Mouse (Mus musculus) embryonic fibroblast, embryonic 13.5 days (primary cell): ENCODE results near the gene Anks4b. TPM values are rescaled to one million over a fixed set of nuclear protein-coding genes. Genes with fewer than 3 reads are reported as not detected.

Experiments
- H3K27ac ChIP-seq: 2 replicates; pipeline ENCODE4 v1.5.1; 2012; ENCODE audit warnings: low read length, control low read depth, inconsistent platforms; ENCODE audit not compliant: insufficient read depth
- H3K4me1 ChIP-seq: 2 replicates; pipeline ENCODE4 v1.6.1; 2011; ENCODE audit warnings: low read length; ENCODE audit not compliant: control insufficient read depth, insufficient read depth
- H3K4me3 ChIP-seq: 2 replicates; pipeline ENCODE4 v1.5.1; 2011; ENCODE audit warnings: mild to moderate bottlenecking, control low read depth, low read length; ENCODE audit not compliant: insufficient read depth
- CTCF ChIP-seq: IDR thresholded peaks from 2 replicates; pipeline ENCODE4 v1.5.1; 2011; ENCODE audit warnings: mild to moderate bottlenecking, control low read depth, low read length, moderate library complexity, borderline replicate concordance; ENCODE audit not compliant: insufficient read depth
- POLR2A ChIP-seq: IDR thresholded peaks from 2 replicates; pipeline ENCODE4 v1.6.1; 2011; ENCODE audit warnings: low read depth, mild to moderate bottlenecking, control low read depth, low read length, moderate library complexity
- polyA plus RNA-seq: library from polyadenylated mRNA; stranded (reverse); fragments of >200 nt; gene quantifications from 2 replicates; pipeline ENCODE4 v1.2.4, GENCODE M21; 2011; ENCODE audit warnings: low read depth; ENCODE audit not compliant: missing spikeins, insufficient read length

The Anks4b gene
- polyA plus RNA-seq, 1 experiment: not detected

GRCm38 (mm10) chr7:120182891-120183290 lies 9.2 kb downstream of the Anks4b start:
- no peak overlapping the region for H3K4me3 ChIP-seq
- TF ChIP-seq CTCF (no peak), POLR2A (no peak)
- H3K4me1 ChIP-seq: no peaks in the 10 kb centered on the region
- no peak overlapping the region for H3K27ac ChIP-seq

DNA sequence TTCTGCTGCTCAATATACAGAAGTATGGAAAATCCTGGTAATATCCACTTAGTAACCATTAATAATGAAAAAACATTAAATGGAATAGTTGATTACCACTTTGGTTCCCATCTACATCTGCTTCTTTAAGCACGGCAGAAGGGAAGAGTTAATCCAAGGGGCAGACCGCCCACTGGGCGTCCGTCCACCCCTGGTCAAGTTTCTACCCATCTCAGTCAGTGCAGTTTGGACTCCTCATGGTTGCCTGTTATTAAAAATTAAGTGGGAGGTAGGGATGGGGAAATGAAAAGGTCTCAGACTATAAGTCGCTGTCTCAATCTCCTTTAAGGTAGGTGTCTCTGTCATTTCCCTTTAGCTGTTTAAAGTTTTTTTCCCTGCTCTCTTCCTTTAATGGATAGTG lies 15.3 kb downstream of the Anks4b start:
- Histone ChIP-seq H3K4me1 (peaks cover 3% of the 10 kb centered on the region; the same call in 1 of the 2 replicates), H3K4me3 (no peak overlapping the region), H3K27ac (no peak overlapping the region)
- TF ChIP-seq POLR2A (no peak), CTCF (no peak)

- Histone ChIP-seq H3K4me1 (peaks cover 3% of the 10 kb centered on the region; the same call in 1 of the 2 replicates), H3K4me3 (no peak overlapping the region), H3K27ac (no peak overlapping the region)
- TF ChIP-seq CTCF (no peak), POLR2A (no peak)
Measured at GRCm38 (mm10) chr7:120189369-120190149, 15.9 kb downstream of the Anks4b start.

DNA sequence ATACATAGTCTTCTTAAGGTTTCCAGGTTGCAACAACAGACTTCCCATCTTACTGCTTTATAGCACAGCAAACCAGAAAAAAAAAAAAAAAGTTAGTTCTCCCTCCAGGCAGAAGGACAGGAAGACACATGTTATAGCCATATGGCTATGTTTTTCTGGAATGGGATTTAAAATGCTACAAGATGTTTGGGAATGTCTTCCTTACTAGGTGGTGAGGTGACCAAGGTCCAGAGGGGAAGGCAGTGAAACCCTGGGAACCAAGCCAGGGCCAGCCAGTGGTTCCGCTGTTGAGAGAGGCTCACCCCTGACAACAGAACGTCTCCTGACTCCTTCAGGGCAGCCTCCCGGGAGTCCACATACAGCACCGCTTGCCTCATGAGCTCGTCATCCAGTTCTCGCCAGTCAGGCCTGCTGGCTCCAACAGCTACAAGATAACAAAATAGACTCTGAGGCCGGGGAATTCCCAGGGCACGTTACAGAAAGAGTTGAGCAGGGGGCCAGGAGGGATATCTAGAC lies 16.6 kb downstream of the Anks4b start:
- Histone ChIP-seq H3K4me1 (peaks cover 3% of the 10 kb centered on the region; the same call in 1 of the 2 replicates), H3K4me3 (no peak overlapping the region)

GRCm38 (mm10) chr7:120192207-120192606 lies 18.5 kb downstream of the Anks4b start:
- Histone ChIP-seq H3K27ac (no peak overlapping the region), H3K4me1 (peaks cover 3% of the 10 kb centered on the region; the same call in 1 of the 2 replicates), H3K4me3 (no peak overlapping the region)
- TF ChIP-seq CTCF (no peak), POLR2A (no peak)

More for the DNA sequence above, 16.6 kb downstream of the Anks4b start:
- no peak for TF ChIP-seq POLR2A
- TF ChIP-seq CTCF: no peak
- no peak overlapping the region for H3K27ac ChIP-seq

GRCm38 (mm10) chr7:120192816-120193215 lies 19.2 kb downstream of the Anks4b start:
- Histone ChIP-seq H3K4me3 (no peak overlapping the region), H3K27ac (no peak overlapping the region), H3K4me1 (peaks cover 3% of the 10 kb centered on the region; the same call in 1 of the 2 replicates)
- TF ChIP-seq CTCF: no peak
- no peak for TF ChIP-seq POLR2A

DNA sequence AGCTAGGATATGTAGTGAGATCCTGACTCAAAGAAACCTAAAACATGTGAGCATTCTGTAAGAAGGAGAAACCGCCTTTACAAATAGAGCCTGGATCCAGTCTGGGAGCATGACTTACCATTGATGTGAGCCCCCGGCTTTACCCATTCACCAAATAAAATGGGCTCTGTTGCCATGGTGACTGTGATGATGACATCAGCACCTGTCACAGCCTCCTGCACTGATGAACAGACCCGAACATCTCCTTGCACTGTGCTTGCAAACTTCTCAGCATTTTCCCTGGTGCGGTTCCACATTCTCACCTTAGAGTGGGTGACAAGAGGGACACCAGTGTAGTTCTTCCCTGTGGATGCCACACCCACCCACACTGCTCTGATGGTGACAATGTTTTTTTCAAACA lies 21.5 kb downstream of the Anks4b start:
- TF ChIP-seq POLR2A (no peak), CTCF (no peak)
- Histone ChIP-seq H3K4me3 (no peak overlapping the region), H3K27ac (no peak overlapping the region), H3K4me1 (peaks cover 1% of the 10 kb centered on the region; the same call in 1 of the 2 replicates)

DNA sequence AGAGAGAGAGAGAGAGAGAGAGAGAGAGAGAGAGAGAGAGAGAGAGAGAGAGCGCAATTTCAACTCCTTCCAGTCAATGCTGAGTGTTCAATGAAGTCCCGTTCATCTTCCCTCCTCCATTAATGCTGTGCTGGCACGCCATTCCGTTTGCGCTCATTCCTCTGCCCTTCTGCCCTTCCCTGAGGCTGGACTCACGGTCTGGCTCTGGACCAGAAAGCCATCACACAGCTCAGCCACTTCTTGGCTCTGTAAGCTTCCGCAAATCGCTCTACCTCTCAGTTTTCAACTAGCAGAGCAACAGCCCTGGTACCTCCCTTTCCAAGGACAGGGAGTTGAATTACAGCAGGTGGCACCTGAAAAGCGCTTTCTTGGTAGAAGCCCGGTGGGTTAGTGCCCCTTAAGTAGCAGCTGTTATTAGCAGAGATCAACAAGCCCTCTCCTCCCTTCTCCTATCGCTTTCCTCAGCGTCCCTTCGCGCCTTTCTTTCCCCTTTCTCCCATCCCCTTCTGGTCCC lies 27.6 kb downstream of the Anks4b start:
- TF ChIP-seq POLR2A (no peak), CTCF (no peak)
- Histone ChIP-seq H3K4me3 (no peak overlapping the region; the same call in 1 of the 2 replicates), H3K4me1 (peaks cover 2% of the 10 kb centered on the region; the same call in 1 of the 2 replicates), H3K27ac (no peak overlapping the region)

DNA sequence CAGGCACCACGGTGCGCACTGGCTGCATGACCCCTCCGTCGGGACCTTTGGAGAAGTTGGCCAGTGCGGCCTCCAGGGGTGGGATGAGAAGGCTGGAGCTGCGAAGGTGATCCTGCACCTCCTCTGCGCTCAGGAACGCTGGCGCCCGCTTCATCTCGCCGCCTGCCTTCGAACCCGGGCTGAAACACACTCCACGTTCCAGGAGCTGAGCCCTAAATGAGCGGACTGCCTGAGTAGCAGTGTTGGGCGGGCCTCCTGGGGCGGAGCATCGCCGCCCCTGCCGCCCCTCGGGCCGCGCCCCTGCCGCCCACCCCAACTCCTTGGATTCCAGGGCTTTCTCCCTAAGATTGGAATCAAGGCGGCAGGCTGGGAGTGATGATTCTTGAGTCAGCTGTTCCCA lies 28.1 kb downstream of the Anks4b start, which contains the start of gene Crym:
Crym (minus strand) TSS at position 341 of the 400 bp plus-strand sequence.
- Histone ChIP-seq H3K4me1 (peaks cover 2% of the 10 kb centered on the region; the same call in 1 of the 2 replicates), H3K4me3 (no peak within 1 kb of the TSS; the same call in 1 of the 2 replicates), H3K27ac (no peak within 1 kb of the TSS)
- TF ChIP-seq POLR2A: no peak
- TF ChIP-seq CTCF: no peak

- Histone ChIP-seq H3K27ac (no peak within 1 kb of the TSS), H3K4me3 (no peak within 1 kb of the TSS), H3K4me1 (peaks cover 2% of the 10 kb centered on the region; the same call in 1 of the 2 replicates)
- TF ChIP-seq POLR2A (no peak), CTCF (peak; percentile 96)
Measured at GRCm38 (mm10) chr7:120203789-120204188, 30.1 kb downstream of the Anks4b start, which contains the start of gene Abca14. Gene Abca14 (plus strand): TSS chr7:120203961.
